Mouse (Mus musculus): ENCODE results near the gene Rbp3. TPM values are rescaled to one million over a fixed set of nuclear protein-coding genes. Genes with fewer than 3 reads are reported as not detected.
A peak's percentile ranks its signal among the peaks of the same experiment; 100 is the strongest.

Gene Rbp3
- total and polyA plus RNA-seq, 3 experiments = not detected

- in situ Hi-C loops (cut with MboI; ENCODE audit: low pct_ligation_motif_present, low pct_unique_long_range_greater_than_20kb, low sequenced_read_pairs) = no loop called here
- no peak for DNase-seq (ENCODE audit: extremely low read depth)
- dilution Hi-C loops (cut with MboI; ENCODE audit: extremely low pct_ligation_motif_present, extremely low pct_unique_long_range_greater_than_20kb, low sequenced_read_pairs) = no loop called here
- no peaks in the 10 kb centered on the region for H3K79me2 ChIP-seq (replicated peaks; ENCODE audit: control insufficient read depth, extremely low read depth, insufficient read depth, poor library complexity, severe bottlenecking)
- H3K9ac ChIP-seq (ENCODE audit: insufficient read depth, low read depth) = no peak overlapping the region
- no peak overlapping the region for H3K27ac ChIP-seq (ENCODE audit: insufficient read depth, low read depth)
- TF ChIP-seq ZKSCAN1 (IDR thresholded peaks at IDR 0.05; ENCODE audit: borderline replicate concordance, low read depth, low read length) = no peak
- no peak for TF ChIP-seq IRF4 (IDR thresholded peaks at IDR 0.05; ENCODE audit: low read depth, low read length)
- no peak for TF ChIP-seq EP300 (IDR thresholded peaks at IDR 0.05; ENCODE audit: low read length)
- no peak for TF ChIP-seq ZC3H11A (IDR thresholded peaks at IDR 0.05; ENCODE audit: low read depth, low read length)
- no peak for TF ChIP-seq E2F4 (IDR thresholded peaks at IDR 0.05; ENCODE audit: insufficient replicate concordance, low read depth, low read length)
- TF ChIP-seq MEF2A (IDR thresholded peaks at IDR 0.05; ENCODE audit: borderline replicate concordance, low read depth, low read length) = no peak
- no peak for TF ChIP-seq HCFC1 (IDR thresholded peaks at IDR 0.05; ENCODE audit: low read depth, low read length)
- no peak for TF ChIP-seq ZNF384 (IDR thresholded peaks at IDR 0.05; ENCODE audit: low read depth, low read length)
- TF ChIP-seq SIN3A (IDR thresholded peaks at IDR 0.05; ENCODE audit: low read length) = no peak
- TF ChIP-seq CHD1 (IDR thresholded peaks at IDR 0.05; ENCODE audit: low read depth, low read length) = no peak
- no peak for TF ChIP-seq MAZ (IDR thresholded peaks at IDR 0.05; ENCODE audit: low read depth, low read length)
- no peak for TF ChIP-seq MAX (IDR thresholded peaks at IDR 0.05; ENCODE audit: low read length)
- H3K4me3 ChIP-seq (replicated peaks in 1 of 3; ENCODE audit: low read depth in 2 of 3, low read length in 2 of 3, poor library complexity in 1 of 3) = no peak overlapping the region
- H3K4me1 ChIP-seq (ENCODE audit: control insufficient read depth in 1 of 2, insufficient read depth in 2 of 2) = peaks cover 18 to 20% of the 10 kb centered on the region in 2 experiments
- no peaks in the 10 kb centered on the region for H3K36me3 ChIP-seq (replicated peaks in 1 of 2; ENCODE audit: control insufficient read depth in 1 of 2, insufficient read depth in 1 of 2, low read length in 1 of 2)
- no peak overlapping the region for H3K4me2 ChIP-seq (ENCODE audit: insufficient read depth, low read depth, poor library complexity, severe bottlenecking)
- H3K9me3 ChIP-seq (replicated peaks; ENCODE audit: low read length) = no peaks in the 10 kb centered on the region
- no peaks in the 10 kb centered on the region for H3K27me3 ChIP-seq (replicated peaks)
Measured at GRCm38 (mm10) chr14:33942222-33942621, 11.6 kb upstream of the Rbp3 start.

- Histone ChIP-seq H3K36me3 (replicated peaks in 1 of 2; ENCODE audit: control insufficient read depth in 1 of 2, insufficient read depth in 1 of 2, low read length in 1 of 2) (no peaks in the 10 kb centered on the region), H3K79me2 (replicated peaks; ENCODE audit: control insufficient read depth, extremely low read depth, insufficient read depth, poor library complexity, severe bottlenecking) (no peaks in the 10 kb centered on the region), H3K9me3 (replicated peaks; ENCODE audit: low read length) (no peaks in the 10 kb centered on the region), H3K9ac (ENCODE audit: insufficient read depth, low read depth) (no peak overlapping the region), H3K4me3 (replicated peaks in 1 of 3; ENCODE audit: low read depth in 2 of 3, low read length in 2 of 3, poor library complexity in 1 of 3) (no peak overlapping the region), H3K27ac (ENCODE audit: insufficient read depth, low read depth) (no peak overlapping the region), H3K27me3 (replicated peaks) (no peaks in the 10 kb centered on the region), H3K4me1 (ENCODE audit: control insufficient read depth in 1 of 2, insufficient read depth in 2 of 2) (peaks cover 12 to 14% of the 10 kb centered on the region in 2 experiments), H3K4me2 (ENCODE audit: insufficient read depth, low read depth, poor library complexity, severe bottlenecking) (no peak overlapping the region)
- TF ChIP-seq IRF4 (IDR thresholded peaks at IDR 0.05; ENCODE audit: low read depth, low read length) = no peak
- 0 out of 2 replicates have a peak, but pooled peaks have one; percentile 7 for TF ChIP-seq MAX (IDR thresholded peaks at IDR 0.05; ENCODE audit: low read length)
- peak; percentile 54 for TF ChIP-seq NRF1 (IDR thresholded peaks at IDR 0.05; ENCODE audit: low read depth, low read length)
- in situ Hi-C loops (cut with MboI; ENCODE audit: low pct_ligation_motif_present, low pct_unique_long_range_greater_than_20kb, low sequenced_read_pairs) (no loop called here), dilution Hi-C loops (cut with MboI; ENCODE audit: extremely low pct_ligation_motif_present, extremely low pct_unique_long_range_greater_than_20kb, low sequenced_read_pairs) (no loop called here)
- no peak for DNase-seq (ENCODE audit: extremely low read depth)
Measured at GRCm38 (mm10) chr14:33946125-33946524, 7.7 kb upstream of the Rbp3 start.

Data from CH12.LX (cell line).